Mouse (Mus musculus): Measurements from ENCODE around the gene Eif5a. TPM values are rescaled to one million over a fixed set of nuclear protein-coding genes. Genes with fewer than 3 reads are reported as not detected.

The Eif5a gene
- polyA plus RNA-seq, 1 experiment = 326 TPM

- Histone ChIP-seq H3K4me1 (ENCODE audit: control insufficient read depth, insufficient read depth, low read length) (peaks cover 26% of the 10 kb centered on the region), H3K27ac (ENCODE audit: insufficient read depth, low read depth, low read length) (no peak overlapping the region), H3K4me3 (ENCODE audit: insufficient read depth, low read length) (peak overlapping the region; percentile 20)
- TF ChIP-seq POLR2A (IDR thresholded peaks at IDR 0.05; ENCODE audit: borderline replicate concordance, low read depth, low read length) = no peak
- no peak for TF ChIP-seq CTCF (IDR thresholded peaks at IDR 0.05; ENCODE audit: low read depth, low read length)
Measured at GRCm38 (mm10) chr11:69915667-69916627, 5.8 kb downstream of the Eif5a start.

GRCm38 (mm10) chr11:69914917-69915430 lies 6.8 kb downstream of the Eif5a start:
- Histone ChIP-seq H3K4me3 (ENCODE audit: insufficient read depth, low read length) (peak overlapping the region; percentile 69), H3K27ac (ENCODE audit: insufficient read depth, low read depth, low read length) (no peak overlapping the region), H3K4me1 (ENCODE audit: control insufficient read depth, insufficient read depth, low read length) (peaks cover 26% of the 10 kb centered on the region)
- no peak for TF ChIP-seq CTCF (IDR thresholded peaks at IDR 0.05; ENCODE audit: low read depth, low read length)
- TF ChIP-seq POLR2A (IDR thresholded peaks at IDR 0.05; ENCODE audit: borderline replicate concordance, low read depth, low read length) = no peak

GRCm38 (mm10) chr11:69914372-69914764 lies 7.4 kb downstream of the Eif5a start:
- Histone ChIP-seq H3K4me3 (ENCODE audit: insufficient read depth, low read length) (peak overlapping the region; percentile 69), H3K27ac (ENCODE audit: insufficient read depth, low read depth, low read length) (peak overlapping the region; percentile 59), H3K4me1 (ENCODE audit: control insufficient read depth, insufficient read depth, low read length) (peaks cover 26% of the 10 kb centered on the region)
- TF ChIP-seq POLR2A (IDR thresholded peaks at IDR 0.05; ENCODE audit: borderline replicate concordance, low read depth, low read length) (no peak), CTCF (IDR thresholded peaks at IDR 0.05; ENCODE audit: low read depth, low read length) (no peak)

GRCm38 (mm10) chr11:69913554-69914371 lies 8.0 kb downstream of the Eif5a start, which contains the start of gene Gps2:
Gps2 (plus strand) TSS chr11:69913888.
- peaks cover 24% of the 10 kb centered on the region for H3K4me1 ChIP-seq (ENCODE audit: control insufficient read depth, insufficient read depth, low read length)
- no peak for TF ChIP-seq CTCF (IDR thresholded peaks at IDR 0.05; ENCODE audit: low read depth, low read length)
- no peak for TF ChIP-seq POLR2A (IDR thresholded peaks at IDR 0.05; ENCODE audit: borderline replicate concordance, low read depth, low read length)
- peak within 1 kb of the TSS; percentile 59 for H3K27ac ChIP-seq (ENCODE audit: insufficient read depth, low read depth, low read length)
- H3K4me3 ChIP-seq (ENCODE audit: insufficient read depth, low read length) = peak within 1 kb of the TSS; percentile 69

- TF ChIP-seq POLR2A (IDR thresholded peaks at IDR 0.05; ENCODE audit: borderline replicate concordance, low read depth, low read length) = no peak
- H3K4me1 ChIP-seq (ENCODE audit: control insufficient read depth, insufficient read depth, low read length) = peaks cover 16% of the 10 kb centered on the region
- peak overlapping the region; percentile 69 for H3K4me3 ChIP-seq (ENCODE audit: insufficient read depth, low read length)
- H3K27ac ChIP-seq (ENCODE audit: insufficient read depth, low read depth, low read length) = no peak overlapping the region; the same call in 1 of the 2 replicates
Measured at GRCm38 (mm10) chr11:69912716-69913530, 8.8 kb downstream of the Eif5a start.

- peaks cover 11% of the 10 kb centered on the region for H3K4me1 ChIP-seq (ENCODE audit: control insufficient read depth, insufficient read depth, low read length)
- no peak overlapping the region for H3K27ac ChIP-seq (ENCODE audit: insufficient read depth, low read depth, low read length)
- H3K4me3 ChIP-seq (ENCODE audit: insufficient read depth, low read length) = no peak overlapping the region
- TF ChIP-seq POLR2A (IDR thresholded peaks at IDR 0.05; ENCODE audit: borderline replicate concordance, low read depth, low read length) = no peak
- TF ChIP-seq CTCF (IDR thresholded peaks at IDR 0.05; ENCODE audit: low read depth, low read length) = no peak
Measured at GRCm38 (mm10) chr11:69911701-69912100, 10.1 kb downstream of the Eif5a start.

GRCm38 (mm10) chr11:69910781-69911560 lies 10.8 kb downstream of the Eif5a start:
- Histone ChIP-seq H3K4me1 (ENCODE audit: control insufficient read depth, insufficient read depth, low read length) (peaks cover 6% of the 10 kb centered on the region), H3K4me3 (ENCODE audit: insufficient read depth, low read length) (no peak overlapping the region), H3K27ac (ENCODE audit: insufficient read depth, low read depth, low read length) (no peak overlapping the region)
- no peak for TF ChIP-seq CTCF (IDR thresholded peaks at IDR 0.05; ENCODE audit: low read depth, low read length)
- TF ChIP-seq POLR2A (IDR thresholded peaks at IDR 0.05; ENCODE audit: borderline replicate concordance, low read depth, low read length) = no peak

GRCm38 (mm10) chr11:69910177-69910576 lies 11.6 kb downstream of the Eif5a start:
- no peak overlapping the region for H3K27ac ChIP-seq (ENCODE audit: insufficient read depth, low read depth, low read length)
- peaks cover 3% of the 10 kb centered on the region; the same call in 1 of the 2 replicates for H3K4me1 ChIP-seq (ENCODE audit: control insufficient read depth, insufficient read depth, low read length)
- no peak for TF ChIP-seq CTCF (IDR thresholded peaks at IDR 0.05; ENCODE audit: low read depth, low read length)
- no peak for TF ChIP-seq POLR2A (IDR thresholded peaks at IDR 0.05; ENCODE audit: borderline replicate concordance, low read depth, low read length)
- no peak overlapping the region for H3K4me3 ChIP-seq (ENCODE audit: insufficient read depth, low read length)

Measured in bone marrow macrophage, adult 2 months (primary cell).